Mouse (Mus musculus): Measurements from ENCODE around the gene Acvr1. TPM values are rescaled to one million over a fixed set of nuclear protein-coding genes. Genes with fewer than 3 reads are reported as not detected.
A peak's percentile ranks its signal among the peaks of the same experiment; 100 is the strongest.

The Acvr1 gene
- total RNA-seq, 2 experiments from 2014 or later = 35.3 to 36.0 TPM

DNA sequence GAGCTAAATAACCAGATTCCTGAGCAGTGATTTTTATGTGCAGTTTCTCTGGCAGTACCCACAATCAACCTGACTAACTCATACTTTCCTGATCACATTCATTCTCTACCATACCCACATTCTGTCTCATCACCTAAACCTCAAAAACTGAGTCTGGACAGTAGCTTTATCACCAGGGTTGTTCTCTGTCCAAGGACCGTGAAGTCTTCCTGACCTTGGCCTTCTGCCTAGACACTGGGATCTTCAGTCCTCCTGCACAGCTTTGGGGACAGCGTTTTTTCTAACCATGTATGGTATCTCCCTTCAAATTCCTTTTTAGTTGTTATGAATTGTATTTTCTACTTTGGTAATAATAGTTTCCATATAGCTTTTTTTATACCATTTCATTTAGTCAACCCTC is 163.5 kb downstream of the Acvr1 start:
- DNase-seq = no peak

GRCm38 (mm10) chr2:58388601-58389000 is 178.4 kb downstream of the Acvr1 start:
- no peak for DNase-seq

GRCm38 (mm10) chr2:58380020-58380419 is 186.9 kb downstream of the Acvr1 start:
- no peak for DNase-seq

DNA sequence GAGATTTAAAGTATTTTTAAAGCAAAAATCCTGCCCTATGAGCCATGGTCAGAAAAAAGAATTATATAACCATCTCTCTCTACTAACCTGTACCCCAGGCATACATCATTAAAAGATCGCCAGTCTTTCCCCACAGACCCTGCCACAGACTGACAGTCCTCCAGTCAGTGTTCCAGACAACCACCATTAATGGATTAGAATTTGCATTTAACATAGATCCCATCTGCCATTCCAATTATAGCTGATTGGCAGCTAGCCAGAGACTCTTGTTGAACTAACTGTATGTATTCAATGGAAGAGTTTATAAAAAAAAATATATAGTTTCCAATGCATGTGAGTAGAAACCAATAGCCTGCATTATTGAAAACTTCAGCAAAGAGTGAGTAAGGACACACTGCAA is 187.5 kb downstream of the Acvr1 start:
- no peak for DNase-seq

DNA sequence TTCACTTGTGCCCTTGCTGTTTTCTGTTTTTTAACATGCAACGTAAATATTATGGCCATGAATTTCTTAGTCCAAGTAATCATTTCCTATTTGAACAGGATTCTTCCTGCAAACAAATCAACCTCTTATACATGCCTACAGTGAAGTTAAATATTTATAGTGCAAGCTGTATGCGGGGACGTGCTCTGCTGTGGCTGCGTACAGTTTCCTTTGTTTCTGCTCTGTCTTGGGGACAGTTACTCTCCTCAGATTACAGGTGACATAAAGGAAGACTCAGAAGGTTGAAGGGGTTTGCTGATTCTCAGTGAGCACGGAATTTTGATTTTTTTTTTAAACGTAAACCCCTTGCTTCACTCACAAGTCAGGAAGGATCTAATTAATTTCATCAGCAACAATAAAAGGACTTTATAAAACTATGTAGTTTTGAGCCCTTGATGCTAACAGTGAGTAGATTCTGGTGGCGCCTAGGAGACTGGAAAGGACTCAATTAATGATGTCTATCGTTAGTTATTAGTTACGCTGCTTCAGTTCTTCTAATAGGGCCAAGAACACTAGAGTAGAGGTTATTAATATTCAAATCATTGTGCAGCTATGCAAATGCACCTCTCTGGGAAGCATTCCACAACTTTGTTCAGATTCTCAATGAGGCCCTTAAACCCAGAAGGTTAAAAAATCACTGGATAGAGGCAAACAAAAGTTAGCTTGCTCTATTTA is 189.4 kb downstream of the Acvr1 start:
- DNase-seq = no peak

DNA sequence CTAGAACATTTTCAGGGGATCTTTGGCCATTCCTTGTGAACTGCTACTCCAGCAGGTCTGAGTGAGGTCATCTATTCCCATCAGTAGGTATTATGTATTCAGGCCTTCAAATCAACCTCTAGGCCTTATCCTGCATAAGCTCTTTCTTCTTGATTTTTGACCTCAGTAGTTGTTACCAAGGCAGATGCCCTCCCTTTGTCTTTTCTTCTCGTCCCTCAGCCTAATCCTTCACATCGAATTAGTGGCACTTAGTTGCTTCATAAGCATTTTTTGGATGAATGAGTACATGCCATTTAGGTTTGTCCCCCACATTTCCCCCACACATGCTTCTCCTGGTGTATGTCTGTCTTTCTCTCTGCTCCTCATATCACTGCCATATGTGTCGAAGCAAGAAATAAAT is 200.8 kb downstream of the Acvr1 start:
- no peak for DNase-seq

GRCm38 (mm10) chr2:58361361-58362046 is 205.5 kb downstream of the Acvr1 start:
- DNase-seq = no peak

DNA sequence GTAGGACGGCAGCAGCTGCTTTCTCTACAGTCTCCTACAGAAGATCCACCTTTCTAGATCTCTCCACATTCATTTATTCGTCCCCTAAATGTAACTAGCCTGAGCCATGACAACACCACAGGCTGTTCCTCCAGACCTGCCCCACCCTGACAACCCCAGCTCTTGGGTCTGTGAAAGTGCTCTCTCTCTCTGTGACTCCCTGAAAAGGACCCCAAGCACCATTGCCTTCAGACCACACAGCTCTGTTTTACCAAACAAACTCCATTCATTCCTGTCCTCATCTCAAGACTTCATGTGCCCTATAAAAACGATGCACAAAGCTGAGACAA is 208.9 kb downstream of the Acvr1 start:
- DNase-seq = no peak

- peak; percentile 66 for DNase-seq
These were observed 209.4 kb downstream of the Acvr1 start, which contains the start of gene Acvr1c for GRCm38 (mm10) chr2:58357414-58358131. Gene Acvr1c (minus strand): TSS chr2:58357895.

- no peak for DNase-seq
These were observed 209.9 kb downstream of the Acvr1 start for GRCm38 (mm10) chr2:58357068-58357413.

- no peak for DNase-seq
These were observed 212.6 kb downstream of the Acvr1 start for GRCm38 (mm10) chr2:58354389-58354788.

DNA sequence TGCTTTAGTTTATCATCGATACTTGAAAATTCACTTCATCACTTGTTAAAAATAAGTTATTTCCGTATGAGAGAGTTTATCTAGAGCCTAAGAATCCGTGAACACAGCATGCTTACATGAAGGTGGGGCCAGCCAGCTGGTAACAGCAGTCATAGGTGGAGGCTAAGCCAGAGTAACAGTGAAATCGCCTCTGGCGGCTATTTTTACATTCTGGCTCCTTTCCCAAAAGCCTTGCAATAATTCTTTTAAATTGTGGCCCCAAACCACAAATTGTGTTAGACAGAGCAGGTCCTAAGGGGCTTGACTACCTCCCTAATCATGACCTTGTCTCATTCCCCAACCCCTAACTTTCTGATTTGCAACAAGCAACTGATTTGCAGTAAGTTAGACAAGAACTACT is 214.1 kb downstream of the Acvr1 start:
- DNase-seq = no peak

GRCm38 (mm10) chr2:58350657-58351056 is 216.3 kb downstream of the Acvr1 start:
- no peak for DNase-seq

Other genes starting within 250 kb of the Acvr1 start
- 1 to 10 TPM in 1 of 2 experiments, under 1 TPM in 1; 0.68 to 1.0 TPM for gene Acvr1c, start 209.3 kb downstream of the Acvr1 start, total RNA-seq (2021)
- not detected for gene Gm17409, start 97.0 kb downstream of the Acvr1 start, total RNA-seq (2021)
- 1 to 10 TPM; 1.6 to 2.8 TPM for gene Upp2, start 141 bp upstream of the Acvr1 start, total RNA-seq (2021)